ENCODE assay signal across 8 mouse cellular contexts in genomic region chr6:38535366-38535690, GRCm38 (mm10). TPM values are rescaled to one million over a fixed set of nuclear protein-coding genes. Genes with fewer than 3 reads are reported as not detected.
DNase-seq lines count a peak whose midpoint lies in the region; ATAC-seq and TF ChIP-seq lines count a peak whose summit lies in the region.

No protein-coding gene starts in this region.

- H3K27ac ChIP-seq in heart, embryonic 14.5 days (replicated peaks in 1 of 2; ENCODE audit: control insufficient read depth in 1 of 2, insufficient read depth in 1 of 2, low read depth in 2 of 2, low read length in 2 of 2) = peak overlapping the region; percentile 98 to 99
- H3K27ac ChIP-seq in ES-E14 (ENCODE audit: insufficient read depth, low read depth, low read length, poor library complexity, severe bottlenecking) (no peak overlapping the region), macrophage (peak overlapping the region; percentile 32; the same call in 1 of the 2 replicates)
- H3K27ac ChIP-seq in forebrain, embryonic 16.5 days (ENCODE audit: low read length) = peak overlapping the region; percentile 99

- in situ Hi-C loops in ES-E14 (cut with MboI; ENCODE audit: low sequenced_read_pairs in 2 of 2, unreplicated experiment in 2 of 2) = no loop called here

- H3K9ac ChIP-seq in heart, embryonic 14.5 days (ENCODE audit: low read length) = peak overlapping the region; percentile 97
- H3K9ac ChIP-seq in ES-E14 (ENCODE audit: insufficient read depth, low read depth, low read length, poor library complexity, severe bottlenecking) = peak overlapping the region; percentile 95
- peak overlapping the region; percentile 93 for H3K9ac ChIP-seq in forebrain, embryonic 16.5 days (replicated peaks; ENCODE audit: low read depth, low read length)

- no peaks in the 10 kb centered on the region for H3K9me3 ChIP-seq in heart, embryonic 14.5 days (ENCODE audit: control insufficient read depth, low read length)
- H3K9me3 ChIP-seq in ES-E14 (ENCODE audit: control insufficient read depth, insufficient read depth, low read depth, low read length) = no peaks in the 10 kb centered on the region
- no peaks in the 10 kb centered on the region for H3K9me3 ChIP-seq in forebrain, embryonic 16.5 days (ENCODE audit: control insufficient read depth, low read length)

- peaks cover 0 to 11% of the 10 kb centered on the region in 2 experiments; a peak in 3 of 4 replicates for H3K4me1 ChIP-seq in heart, embryonic 14.5 days (ENCODE audit: control insufficient read depth in 2 of 2, insufficient read depth in 2 of 2, low read length in 2 of 2)
- no peaks in the 10 kb centered on the region for H3K4me1 ChIP-seq in ES-E14 (ENCODE audit: control insufficient read depth in 2 of 2, insufficient read depth in 2 of 2, low read length in 2 of 2, poor library complexity in 1 of 2)
- H3K4me1 ChIP-seq in forebrain, embryonic 16.5 days (replicated peaks; ENCODE audit: control insufficient read depth, insufficient read depth, low read length) = peaks cover 11% of the 10 kb centered on the region

- WGBS in heart, embryonic 14.5 days = 2% methylated on average over 9 of the region's 9 CpGs
- WGBS in forebrain, embryonic 16.5 days = 0% methylated on average over 9 of the region's 9 CpGs
- WGBS in macrophage (ENCODE audit: missing documents) = 4% methylated on average over 9 of the region's 9 CpGs

- H3K4me3 ChIP-seq in heart, embryonic 14.5 days (ENCODE audit: control insufficient read depth in 1 of 2, insufficient read depth in 1 of 2, low read depth in 1 of 2, low read length in 2 of 2) = peak overlapping the region; percentile 87 to 91
- H3K4me3 ChIP-seq in ES-E14 (ENCODE audit: insufficient read depth in 1 of 2, low read depth in 1 of 2, low read length in 2 of 2, poor library complexity in 1 of 2, severe bottlenecking in 1 of 2) (peak overlapping the region; percentile 82 to 88), macrophage (ENCODE audit: inconsistent target) (peak overlapping the region; percentile 81)
- H3K4me3 ChIP-seq in forebrain, embryonic 16.5 days (replicated peaks; ENCODE audit: low read length) = peak overlapping the region; percentile 88

- H3K36me3 ChIP-seq in heart, embryonic 14.5 days (ENCODE audit: control insufficient read depth, insufficient read depth, low read length) = peaks cover 13% of the 10 kb centered on the region
- H3K36me3 ChIP-seq in ES-E14 (ENCODE audit: control insufficient read depth, insufficient read depth, low read length, poor library complexity, severe bottlenecking) (no peaks in the 10 kb centered on the region), macrophage (ENCODE audit: inconsistent target) (no peaks in the 10 kb centered on the region)
- H3K36me3 ChIP-seq in forebrain, embryonic 16.5 days (ENCODE audit: control insufficient read depth, insufficient read depth) = 0 out of 2 replicates have a peak, but pooled peaks cover 2% of the 10 kb centered on the region

- no peak for DNase-seq in heart, postnatal 4 days
- DNase-seq in ES-E14 (ENCODE audit: low read depth, low spot score) = no peak
- DNase-seq in cerebellum, adult 11 months = no peak
- DNase-seq in layer of hippocampus, adult 9-11 months = no peak
- DNase-seq in cerebellum, postnatal 10 days = no peak

- no peaks in the 10 kb centered on the region for H3K79me2 ChIP-seq in macrophage (ENCODE audit: inconsistent target)

- no peaks in the 10 kb centered on the region for H3K27me3 ChIP-seq in heart, embryonic 14.5 days (ENCODE audit: control insufficient read depth, insufficient read depth, low read length)
- H3K27me3 ChIP-seq in forebrain, embryonic 16.5 days (replicated peaks; ENCODE audit: control insufficient read depth, insufficient read depth, low read length) = no peaks in the 10 kb centered on the region

- no peak for ATAC-seq in heart, embryonic 14.5 days (ENCODE audit: insufficient number of reproducible peaks, insufficient read depth, low FRiP score, low read depth)
- ATAC-seq in forebrain, embryonic 16.5 days = no peak

- H3K4me2 ChIP-seq in heart, embryonic 14.5 days (ENCODE audit: low read length) = peak overlapping the region; percentile 69
- H3K4me2 ChIP-seq in forebrain, embryonic 16.5 days (ENCODE audit: low read length) = peak overlapping the region; percentile 73

TF ChIP-seq in ES-E14, 5 proteins besides CTCF, POLR2A, EP300 and RAD21:
- TF ChIP-seq CHD2 (IDR thresholded peaks at IDR 0.05; ENCODE audit: low read depth, low read length) = no peak
- TF ChIP-seq MAFK (IDR thresholded peaks at IDR 0.05; ENCODE audit: insufficient read depth, low read depth, low read length) = no peak
- TF ChIP-seq ZC3H11A (IDR thresholded peaks at IDR 0.05; ENCODE audit: borderline replicate concordance, low read depth, low read length) = no peak
- TF ChIP-seq ZNF384 (IDR thresholded peaks at IDR 0.05; ENCODE audit: low read depth, low read length) = no peak
- no peak for TF ChIP-seq HCFC1 (IDR thresholded peaks at IDR 0.05; ENCODE audit: borderline replicate concordance, insufficient read depth, low read length)

RNA-seq across cellular contexts. Expression of gene Fmc1, which starts 2.0 kb away (rescaled TPM):
- polyA plus RNA-seq in heart, embryonic 14.5 days (2014; fragmentation: Nextera tagmentation; extraction: Ambion mirVana) = 284 and 300 TPM in 2 replicates
- total RNA-seq in heart, postnatal 4 days (2021) = 100 to 1,000 TPM; 164 to 207 TPM
- 48.0 and 83.8 TPM in 2 replicates for total RNA-seq in ES-E14 (2012; rRNA removed)
- 130 and 134 TPM in 2 replicates for polyA plus RNA-seq in forebrain, embryonic 16.5 days (2015; fragmentation: Nextera tagmentation; extraction: Ambion mirVana)
- total RNA-seq in macrophage (2018; cell fraction: chromatin; rRNA removed) = 1 to 10 TPM in 5 of 26 experiments, not detected in 21; 2.4 to 3.5 (median 3.3) TPM
- 10 to 100 TPM in 10 of 26 experiments, 1 to 10 TPM in 16; 5.2 to 15.2 (median 8.9) TPM for total RNA-seq in macrophage (2018; cell fraction: cytosol; rRNA removed)
- total RNA-seq in macrophage (2018; cell fraction: nucleus; rRNA removed) = 1 to 10 TPM in 9 of 26 experiments, not detected in 17; 1.8 to 5.5 (median 3.1) TPM
- 2.8 to 13.1 TPM (median 8.6 TPM) in 3 replicates for polyA plus RNA-seq in macrophage (2018)

RNA-seq across cellular contexts. Expression of gene Luc7l2, which starts 15.8 kb away (rescaled TPM):
- 47.2 and 48.0 TPM in 2 replicates for polyA plus RNA-seq in heart, embryonic 14.5 days (2014; fragmentation: Nextera tagmentation; extraction: Ambion mirVana)
- 100 to 1,000 TPM; 145 to 147 TPM for total RNA-seq in heart, postnatal 4 days (2021)
- total RNA-seq in ES-E14 (2012; rRNA removed) = 94.1 and 99.5 TPM in 2 replicates
- 34.8 and 48.7 TPM in 2 replicates for polyA plus RNA-seq in forebrain, embryonic 16.5 days (2015; fragmentation: Nextera tagmentation; extraction: Ambion mirVana)
- 1,000 to 10,000 TPM; 1,179 to 1,778 (median 1,568) TPM for total RNA-seq in macrophage (2018; cell fraction: chromatin; rRNA removed)
- total RNA-seq in macrophage (2018; cell fraction: cytosol; rRNA removed) = 100 to 1,000 TPM in 5 of 26 experiments, 10 to 100 TPM in 21; 41.8 to 121 (median 62.5) TPM
- total RNA-seq in macrophage (2018; cell fraction: nucleus; rRNA removed) = 1,000 to 10,000 TPM in 9 of 26 experiments, 100 to 1,000 TPM in 17; 498 to 1,242 (median 889) TPM
- 72.9 to 93.0 TPM (median 86.6 TPM) in 3 replicates for polyA plus RNA-seq in macrophage (2018)
